27 mouse cellular contexts compared by ENCODE assay signal in genomic region chr14:102656235-102656634, GRCm38 (mm10).
"Had no signal": no experiment of that assay in that cellular context is flagged by ENCODE, and none has a peak within 500 bp of the region (broad histone marks: within the 10 kb centered on the region; RNA-seq: fewer than 3 reads in every experiment).

No protein-coding gene starts in this region.

- ATAC-seq: hindbrain, embryonic 16.5 days; inflammation-experienced regulatory T-cells, adult 6 months; intestine, embryonic 15.5 days; intestine, postnatal 0 days; liver, embryonic 12.5 days had no signal

- H3K4me2 ChIP-seq: heart, embryonic 11.5 days; heart, embryonic 13.5 days; heart, embryonic 15.5 days; hindbrain, embryonic 13.5 days; intestine, embryonic 15.5 days; kidney, embryonic 15.5 days; limb, embryonic 13.5 days; limb, embryonic 15.5 days; liver, embryonic 12.5 days had no signal

- H3K4me3 ChIP-seq: gastrocnemius, adult 2 months; heart, adult 2 months; heart, embryonic 13.5 days; heart, embryonic 15.5 days; hindbrain, embryonic 13.5 days; intestine, embryonic 15.5 days; kidney, embryonic 15.5 days; limb, embryonic 13.5 days; limb, embryonic 15.5 days; liver, embryonic 12.5 days had no signal

- H3K9me3 ChIP-seq: heart, embryonic 13.5 days; heart, embryonic 15.5 days; intestine, embryonic 15.5 days; kidney, embryonic 15.5 days; limb, embryonic 13.5 days; limb, embryonic 15.5 days; liver, embryonic 12.5 days had no signal

- H3K4me1 ChIP-seq: heart, embryonic 13.5 days; heart, embryonic 15.5 days; hindbrain, embryonic 13.5 days; intestine, embryonic 15.5 days; kidney, embryonic 15.5 days; limb, embryonic 13.5 days; limb, embryonic 15.5 days; liver, embryonic 12.5 days had no signal

- DNase-seq: gastrocnemius, adult 2 months; gastrocnemius, postnatal 10 days; gastrocnemius, postnatal 25 days; heart, adult 11 months; heart, adult 2 months; heart, postnatal 14 days; heart, postnatal 36 days; kidney, adult 18-20 months; kidney, adult 8-10 months; kidney, postnatal 14 days; kidney, postnatal 36 days; layer of hippocampus, adult 9-11 months; layer of hippocampus, postnatal 36 days; left cerebral cortex, postnatal 4 days had no signal

- H3K27ac ChIP-seq: gastrocnemius, adult 2 months; heart, adult 2 months; heart, embryonic 13.5 days; heart, embryonic 15.5 days; hindbrain, embryonic 13.5 days; intestine, embryonic 15.5 days; kidney, embryonic 15.5 days; kidney, postnatal 0 days; limb, embryonic 13.5 days; limb, embryonic 15.5 days; liver, embryonic 12.5 days had no signal

- H3K27me3 ChIP-seq: heart, embryonic 13.5 days; heart, embryonic 15.5 days; hindbrain, embryonic 13.5 days; intestine, embryonic 15.5 days; kidney, embryonic 15.5 days; limb, embryonic 13.5 days; limb, embryonic 15.5 days; liver, embryonic 12.5 days had no signal

- H3K9ac ChIP-seq: heart, embryonic 13.5 days; heart, embryonic 15.5 days; hindbrain, embryonic 13.5 days; intestine, embryonic 15.5 days; kidney, embryonic 15.5 days; limb, embryonic 13.5 days; limb, embryonic 15.5 days; liver, embryonic 12.5 days had no signal

- H3K36me3 ChIP-seq: heart, embryonic 13.5 days; heart, embryonic 15.5 days; hindbrain, embryonic 13.5 days; intestine, embryonic 15.5 days; kidney, embryonic 15.5 days; limb, embryonic 13.5 days; limb, embryonic 15.5 days; liver, embryonic 12.5 days had no signal
